In the genomic region with DNA sequence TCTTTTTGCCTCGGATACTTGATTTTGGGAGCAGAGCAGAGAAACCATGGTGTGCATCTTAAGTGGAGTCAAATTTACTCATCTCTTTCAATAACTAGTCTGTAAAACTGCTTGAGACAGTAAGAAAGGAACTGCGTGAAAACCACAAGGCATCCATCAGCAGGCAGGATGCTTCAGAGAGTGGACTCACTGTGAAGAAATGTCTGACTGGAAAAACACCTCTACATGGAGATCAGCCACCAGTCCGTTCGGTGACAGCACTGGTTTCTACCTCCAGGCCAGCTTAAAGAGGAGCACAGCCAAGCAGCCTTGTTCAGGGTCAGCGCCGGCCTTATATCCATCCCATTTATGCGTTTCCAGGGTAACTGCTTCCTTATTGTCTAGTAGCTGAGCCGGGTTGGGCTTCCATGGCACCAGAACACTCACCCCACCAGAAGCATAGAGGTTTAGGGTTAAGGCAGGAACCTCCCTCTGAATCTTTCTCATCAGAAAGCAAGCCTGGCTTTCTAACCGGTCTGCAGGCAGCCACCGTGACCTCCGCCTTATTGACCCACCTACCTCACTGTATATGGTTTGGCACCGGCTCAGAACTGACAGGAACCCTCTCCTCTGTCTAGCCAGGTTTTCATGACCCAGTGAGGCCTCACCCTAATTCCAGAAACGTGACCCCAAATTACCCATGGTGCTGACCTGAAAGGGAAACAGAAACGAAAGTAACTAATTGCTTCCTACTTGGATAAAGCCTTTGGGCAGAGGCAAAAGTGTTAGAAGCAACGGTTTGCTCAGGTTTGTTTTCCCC, we compare ENCODE assay signal across 9 mouse cellular contexts. TPM values are rescaled to one million over a fixed set of nuclear protein-coding genes. Genes with fewer than 3 reads are reported as not detected.
DNase-seq lines count a peak whose midpoint lies in the region; ATAC-seq lines count a peak whose summit lies in the region.
"Had no signal": no experiment of that assay in that cellular context is flagged by ENCODE, and none has a peak within 500 bp of the region (broad histone marks: within the 10 kb centered on the region; RNA-seq: fewer than 3 reads in every experiment).

No protein-coding gene starts in this region.

- H3K9me3 ChIP-seq in heart, embryonic 15.5 days (replicated peaks) = no peaks in the 10 kb centered on the region
- no peaks in the 10 kb centered on the region for H3K9me3 ChIP-seq in heart, embryonic 11.5 days (replicated peaks; ENCODE audit: control insufficient read depth, low read length)
- H3K9me3 ChIP-seq in neural tube, embryonic 13.5 days = no peaks in the 10 kb centered on the region
- H3K9me3 ChIP-seq: embryonic facial prominence, embryonic 15.5 days had no signal

- no peak overlapping the region for H3K9ac ChIP-seq in heart, embryonic 15.5 days
- H3K9ac ChIP-seq in heart, embryonic 11.5 days (ENCODE audit: low read depth, low read length) = no peak overlapping the region
- H3K9ac ChIP-seq in neural tube, embryonic 13.5 days = 0 out of 2 replicates have a peak overlapping the region, but pooled peaks have one; percentile 43
- H3K9ac ChIP-seq: embryonic facial prominence, embryonic 15.5 days had no signal

- no peaks in the 10 kb centered on the region for H3K27me3 ChIP-seq in heart, embryonic 15.5 days
- H3K27me3 ChIP-seq in heart, embryonic 11.5 days (ENCODE audit: control insufficient read depth, insufficient read depth, low read length) = no peaks in the 10 kb centered on the region
- no peaks in the 10 kb centered on the region for H3K27me3 ChIP-seq in neural tube, embryonic 13.5 days
- H3K27me3 ChIP-seq: embryonic facial prominence, embryonic 15.5 days had no signal

- no peaks in the 10 kb centered on the region for H3K36me3 ChIP-seq in heart, embryonic 15.5 days
- H3K36me3 ChIP-seq in heart, embryonic 11.5 days (ENCODE audit: control insufficient read depth, insufficient read depth, low read length) = no peaks in the 10 kb centered on the region
- no peaks in the 10 kb centered on the region for H3K36me3 ChIP-seq in neural tube, embryonic 13.5 days
- H3K36me3 ChIP-seq: embryonic facial prominence, embryonic 15.5 days had no signal

- H3K27ac ChIP-seq in heart, embryonic 15.5 days = no peak overlapping the region
- H3K27ac ChIP-seq in heart, embryonic 11.5 days (ENCODE audit: low read depth, low read length) = no peak overlapping the region
- no peak overlapping the region for H3K27ac ChIP-seq in neural tube, embryonic 13.5 days (replicated peaks)
- H3K27ac ChIP-seq: embryonic facial prominence, embryonic 15.5 days had no signal

- no peak for ATAC-seq in heart, embryonic 15.5 days (replicated peaks; ENCODE audit: insufficient number of reproducible peaks, insufficient read depth, low FRiP score, low read depth)
- ATAC-seq in heart, embryonic 11.5 days (replicated peaks; ENCODE audit: insufficient number of reproducible peaks, low FRiP score, low TSS enrichment) = no peak
- no peak for ATAC-seq in neural tube, embryonic 13.5 days (ENCODE audit: low read depth)
- ATAC-seq in common myeloid progenitor, adult 5-6 weeks (replicated peaks; ENCODE audit: low read depth, poor library complexity, severe bottlenecking) = peak; percentile 64

- 68% methylated on average over 15 of the region's 15 CpGs for WGBS in heart, embryonic 15.5 days
- 69% methylated on average over 15 of the region's 15 CpGs for WGBS in heart, embryonic 11.5 days (ENCODE audit: insufficient replicate concordance)
- 47% methylated on average over 15 of the region's 15 CpGs for WGBS in neural tube, embryonic 13.5 days

- H3K4me3 ChIP-seq in heart, embryonic 15.5 days = no peak overlapping the region
- no peak overlapping the region for H3K4me3 ChIP-seq in heart, embryonic 11.5 days (ENCODE audit: low read depth, low read length)
- no peak overlapping the region for H3K4me3 ChIP-seq in neural tube, embryonic 13.5 days
- H3K4me3 ChIP-seq: embryonic facial prominence, embryonic 15.5 days had no signal

- H3K4me1 ChIP-seq in heart, embryonic 15.5 days (replicated peaks) = no peaks in the 10 kb centered on the region
- no peaks in the 10 kb centered on the region for H3K4me1 ChIP-seq in heart, embryonic 11.5 days (ENCODE audit: control insufficient read depth, insufficient read depth, low read length)
- H3K4me1 ChIP-seq in neural tube, embryonic 13.5 days (replicated peaks) = peaks cover 6% of the 10 kb centered on the region
- H3K4me1 ChIP-seq: embryonic facial prominence, embryonic 15.5 days had no signal

- no peak for DNase-seq in neural tube, embryonic 10.5 days (ENCODE audit: extremely low spot score, low spot score)
- peak; percentile 67 for DNase-seq in naive thymus-derived CD4-positive, alpha-beta T cell, adult 2 months (ENCODE audit: low read depth)
- no peak for DNase-seq in cerebellum, adult 8-10 months
- DNase-seq in layer of hippocampus, adult 18-20 months (ENCODE audit: low spot score in 2 of 2) = no peak

- peak overlapping the region; percentile 15; the same call in 1 of the 2 replicates for H3K4me2 ChIP-seq in heart, embryonic 15.5 days
- no peak overlapping the region for H3K4me2 ChIP-seq in heart, embryonic 11.5 days
- H3K4me2 ChIP-seq in neural tube, embryonic 13.5 days = no peak overlapping the region
- H3K4me2 ChIP-seq: embryonic facial prominence, embryonic 15.5 days had no signal

RNA-seq across cellular contexts. Expression of a gene that starts 9.9 kb away (rescaled TPM):
- 126 and 128 TPM in 2 replicates for polyA plus RNA-seq in heart, embryonic 15.5 days (2015; fragmentation: Nextera tagmentation; extraction: Ambion mirVana)
- polyA plus RNA-seq in heart, embryonic 11.5 days (2014; fragmentation: Nextera tagmentation; extraction: Ambion mirVana) = 177 and 181 TPM in 2 replicates
- 380 and 403 TPM in 2 replicates for polyA plus RNA-seq in neural tube, embryonic 13.5 days (2015; fragmentation: Nextera tagmentation; extraction: Ambion mirVana)
- 120 and 126 TPM in 2 replicates for total RNA-seq in common myeloid progenitor, adult 5-6 weeks (2017)
- total RNA-seq in layer of hippocampus, adult 18-20 months (2021) = 100 to 1,000 TPM; 237 to 252 TPM

RNA-seq across cellular contexts. Expression of a gene that starts 44.3 kb away (rescaled TPM):
- polyA plus RNA-seq in heart, embryonic 15.5 days (2015; fragmentation: Nextera tagmentation; extraction: Ambion mirVana) = 28.4 and 29.1 TPM in 2 replicates
- polyA plus RNA-seq in heart, embryonic 11.5 days (2014; fragmentation: Nextera tagmentation; extraction: Ambion mirVana) = 25.9 and 26.7 TPM in 2 replicates
- 45.7 and 49.3 TPM in 2 replicates for polyA plus RNA-seq in neural tube, embryonic 13.5 days (2015; fragmentation: Nextera tagmentation; extraction: Ambion mirVana)
- total RNA-seq in common myeloid progenitor, adult 5-6 weeks (2017) = 24.9 and 25.6 TPM in 2 replicates
- 10 to 100 TPM; 80.8 to 82.3 TPM for total RNA-seq in layer of hippocampus, adult 18-20 months (2021)

RNA-seq across cellular contexts. Expression of a gene that starts 49.8 kb away (rescaled TPM):
- polyA plus RNA-seq in heart, embryonic 15.5 days (2015; fragmentation: Nextera tagmentation; extraction: Ambion mirVana) = 0.94 and 2.0 TPM in 2 replicates
- polyA plus RNA-seq in heart, embryonic 11.5 days (2014; fragmentation: Nextera tagmentation; extraction: Ambion mirVana) = 1.00 and 1.1 TPM in 2 replicates
- polyA plus RNA-seq in neural tube, embryonic 13.5 days (2015; fragmentation: Nextera tagmentation; extraction: Ambion mirVana) = 4.8 and 5.2 TPM in 2 replicates
- 0.39 and 3.8 TPM in 2 replicates for total RNA-seq in common myeloid progenitor, adult 5-6 weeks (2017)
- total RNA-seq in layer of hippocampus, adult 18-20 months (2021) = 10 to 100 TPM; 34.9 to 37.8 TPM
